Mouse (Mus musculus) G1E (cell line): ENCODE results near the gene Cpeb1.

Experiments used
- CTCF ChIP-seq: IDR thresholded peaks from 2 replicates; pipeline ENCODE4 v1.5.1; 2012; ENCODE audit warnings: low read depth, low read length, inconsistent platforms, mixed read lengths
- GATA1 ChIP-seq: IDR thresholded peaks from 2 replicates; pipeline ENCODE4 v1.6.1; 2012; ENCODE audit warnings: borderline replicate concordance, low read length, inconsistent platforms, mixed read lengths
- GATA2 ChIP-seq: IDR thresholded peaks from 2 replicates; pipeline ENCODE4 v1.6.1; 2012; ENCODE audit warnings: low read depth, low read length, inconsistent platforms, borderline replicate concordance
- TAL1 ChIP-seq: conservative IDR thresholded peaks from 2 replicates; pipeline ENCODE4 v1.6.1; 2012; ENCODE audit warnings: low read depth, low read length, inconsistent platforms, mixed read lengths

GRCm38 (mm10) chr7:81304100-81304499 lies 151.2 kb downstream of the Cpeb1 start:
- no peak for TF ChIP-seq CTCF
- no peak for TF ChIP-seq TAL1
- TF ChIP-seq GATA2: no peak
- TF ChIP-seq GATA1: no peak
